Mouse (Mus musculus): ENCODE data around the gene Isl2. TPM values are rescaled to one million over a fixed set of nuclear protein-coding genes. Genes with fewer than 3 reads are reported as not detected.

The Isl2 gene
- not detected for total RNA-seq (2021)

GRCm38 (mm10) chr9:55538377-55538776, at the start of gene Isl2:
Gene Isl2 (plus strand): TSS chr9:55538672.
- no peak for DNase-seq (ENCODE audit: extremely low spot score in 1 of 2, low spot score in 1 of 2)

- no peak for DNase-seq (ENCODE audit: extremely low spot score in 1 of 2, low spot score in 1 of 2)
Observed at GRCm38 (mm10) chr9:55507922-55508321, 30.6 kb upstream of the Isl2 start.

GRCm38 (mm10) chr9:55508701-55509100, 29.8 kb upstream of the Isl2 start:
- DNase-seq (ENCODE audit: extremely low spot score in 1 of 2, low spot score in 1 of 2) = no peak

- no peak for DNase-seq (ENCODE audit: extremely low spot score in 1 of 2, low spot score in 1 of 2)
Observed at GRCm38 (mm10) chr9:55509731-55510130, 28.7 kb upstream of the Isl2 start.

- no peak for DNase-seq (ENCODE audit: extremely low spot score in 1 of 2, low spot score in 1 of 2)
Observed at GRCm38 (mm10) chr9:55510651-55511235, 27.7 kb upstream of the Isl2 start.

GRCm38 (mm10) chr9:55511521-55511993, 26.9 kb upstream of the Isl2 start:
- peak; percentile 25 to 40 for DNase-seq (ENCODE audit: extremely low spot score in 1 of 2, low spot score in 1 of 2)

GRCm38 (mm10) chr9:55512027-55512543, 26.4 kb upstream of the Isl2 start, which contains the start of gene Etfa:
Gene Etfa (minus strand): TSS chr9:55512243.
- DNase-seq (ENCODE audit: extremely low spot score in 1 of 2, low spot score in 1 of 2) = peak; percentile 83 to 84

GRCm38 (mm10) chr9:55525716-55526115, 12.8 kb upstream of the Isl2 start:
- DNase-seq (ENCODE audit: extremely low spot score in 1 of 2, low spot score in 1 of 2) = no peak

- peak in 1 of 2 experiments; percentile 64 for DNase-seq (ENCODE audit: extremely low spot score in 1 of 2, low spot score in 1 of 2)
Observed at GRCm38 (mm10) chr9:55535907-55536306, 2.6 kb upstream of the Isl2 start.

GRCm38 (mm10) chr9:55539006-55539405, 534 bp downstream of the Isl2 start:
- no peak for DNase-seq (ENCODE audit: extremely low spot score in 1 of 2, low spot score in 1 of 2)

- no peak for DNase-seq (ENCODE audit: extremely low spot score in 1 of 2, low spot score in 1 of 2)
Observed at GRCm38 (mm10) chr9:55539661-55540390, 1.4 kb downstream of the Isl2 start.

GRCm38 (mm10) chr9:55540391-55540770, 1.9 kb downstream of the Isl2 start:
- no peak for DNase-seq (ENCODE audit: extremely low spot score in 1 of 2, low spot score in 1 of 2)

- DNase-seq (ENCODE audit: extremely low spot score in 1 of 2, low spot score in 1 of 2) = no peak
Observed at GRCm38 (mm10) chr9:55540888-55541287, 2.4 kb downstream of the Isl2 start.

- no peak for DNase-seq (ENCODE audit: extremely low spot score in 1 of 2, low spot score in 1 of 2)
Observed at GRCm38 (mm10) chr9:55541681-55542365, 3.4 kb downstream of the Isl2 start.

GRCm38 (mm10) chr9:55542366-55543325, 4.2 kb downstream of the Isl2 start:
- DNase-seq (ENCODE audit: extremely low spot score in 1 of 2, low spot score in 1 of 2) = no peak

- no peak for DNase-seq (ENCODE audit: extremely low spot score in 1 of 2, low spot score in 1 of 2)
Observed at GRCm38 (mm10) chr9:55543336-55543702, 4.8 kb downstream of the Isl2 start.

GRCm38 (mm10) chr9:55543703-55544401, 5.4 kb downstream of the Isl2 start:
- peak in 1 of 2 experiments; percentile 57 for DNase-seq (ENCODE audit: extremely low spot score in 1 of 2, low spot score in 1 of 2)

- no peak for DNase-seq (ENCODE audit: extremely low spot score in 1 of 2, low spot score in 1 of 2)
Observed at GRCm38 (mm10) chr9:55544861-55545555, 6.5 kb downstream of the Isl2 start.
